Mouse (Mus musculus) midbrain, postnatal 0 days (tissue): ENCODE data around the gene Nlrc5. TPM values are rescaled to one million over a fixed set of nuclear protein-coding genes. Genes with fewer than 3 reads are reported as not detected.

ENCODE experiments used
- ATAC-seq: fragments of 200-750 bp; cut with Nextera tagmentation; 2 replicates; pipeline ENCODE4 v1.8.0; 2017; ENCODE audit warnings: moderate number of reproducible peaks, mild to moderate bottlenecking, moderate TSS enrichment, moderate library complexity; ENCODE audit not compliant: low FRiP score
- DNase-seq: peaks from one replicate; pipeline ENCODE4 v3.0.0-alpha.2; 2015; ENCODE audit warnings: low spot score
- H3K27ac ChIP-seq: fragments of 300-500 bp; sonication (generic); 2 replicates; pipeline ENCODE4 v1.5.1; 2014; ENCODE audit warnings: low read depth, mild to moderate bottlenecking, low read length, mixed read lengths
- H3K27me3 ChIP-seq: fragments of 300-500 bp; sonication (generic); 2 replicates; pipeline ENCODE4 v1.6.1; 2014; ENCODE audit warnings: low read length, control low read depth, mixed read lengths; ENCODE audit not compliant: insufficient read depth
- H3K36me3 ChIP-seq: fragments of 300-500 bp; sonication (generic); 2 replicates; pipeline ENCODE4 v1.6.1; 2014; ENCODE audit warnings: low read length, control low read depth, mixed read lengths; ENCODE audit not compliant: insufficient read depth
- H3K4me1 ChIP-seq: fragments of 300-500 bp; sonication (generic); 2 replicates; pipeline ENCODE4 v1.6.1; 2014; ENCODE audit warnings: mild to moderate bottlenecking, control low read depth, antibody characterized with exemption, low read length, mixed read lengths; ENCODE audit not compliant: insufficient read depth
- H3K4me2 ChIP-seq: fragments of 300-500 bp; sonication (generic); 2 replicates; pipeline ENCODE4 v1.6.1; 2014; ENCODE audit warnings: low read depth, mild to moderate bottlenecking, low read length, mixed read lengths; ENCODE audit not compliant: poor library complexity, severe bottlenecking
- H3K4me3 ChIP-seq: fragments of 300-500 bp; sonication (generic); 2 replicates; pipeline ENCODE4 v1.5.1; 2014; ENCODE audit warnings: low read depth, mild to moderate bottlenecking, low read length, moderate library complexity
- H3K9ac ChIP-seq: fragments of 300-500 bp; sonication (generic); replicated peaks from 2 replicates; pipeline ENCODE4 v1.6.1; 2014; ENCODE audit warnings: mild to moderate bottlenecking, low read length, moderate library complexity, mixed read lengths; ENCODE audit not compliant: poor library complexity, severe bottlenecking
- H3K9me3 ChIP-seq: fragments of 300-500 bp; sonication (generic); 2 replicates; pipeline ENCODE4 v1.6.1; 2016; ENCODE audit warnings: low read length, control low read depth
- CTCF ChIP-seq: IDR thresholded peaks from 2 replicates; pipeline ENCODE4 v1.5.1; 2016; ENCODE audit warnings: antibody characterized with exemption, mild to moderate bottlenecking
- WGBS: fragments of 180-500 bp; shearing (Covaris S2); extraction: QIAGEN DNeasy Blood & Tissue Kit; methylation state at CpG from one replicate; pipeline ENCODE4 v1.1.7; 2014; 5-methylcytosine and 5-hydroxymethylcytosine counted together
- polyA plus RNA-seq: library from polyadenylated mRNA; unstranded; fragments of >200 nt; fragmentation: Nextera tagmentation; extraction: Ambion mirVana; gene quantifications from 2 replicates; pipeline ENCODE4 v1.2.1, GENCODE M21; 2015
- total RNA-seq: library from RNA; depleted of rRNA; stranded (reverse); fragments of >200 nt; gene quantifications from 2 replicates; pipeline ENCODE4 v1.2.3, GENCODE M21; 2014

The Nlrc5 gene
- total and polyA plus RNA-seq, 2 experiments from 2014 or later = 0.22 to 0.63 TPM

GRCm38 (mm10) chr8:94566446-94567158, 132.4 kb downstream of the Nlrc5 start:
- no peaks in the 10 kb centered on the region; the same call in 1 of the 2 replicates for H3K27me3 ChIP-seq
- H3K36me3 ChIP-seq = no peaks in the 10 kb centered on the region
- no peak for DNase-seq
- 33% methylated on average over 15 of the region's 15 CpGs for WGBS
- 0 out of 2 replicates have a peak overlapping the region, but pooled peaks have one; percentile 24 for H3K9ac ChIP-seq
- H3K27ac ChIP-seq = peak overlapping the region; percentile 77
- no peak for TF ChIP-seq CTCF
- no peaks in the 10 kb centered on the region for H3K9me3 ChIP-seq
- H3K4me3 ChIP-seq = no peak overlapping the region
- H3K4me1 ChIP-seq = peaks cover 16% of the 10 kb centered on the region
- ATAC-seq = peak; percentile 27; the same call in 1 of the 2 replicates
- H3K4me2 ChIP-seq = 0 out of 2 replicates have a peak overlapping the region, but pooled peaks have one; percentile 20

GRCm38 (mm10) chr8:94567159-94567849, 133.1 kb downstream of the Nlrc5 start:
- DNase-seq (peak; percentile 89), ATAC-seq (peak; percentile 88; the same call in 1 of the 2 replicates)
- H3K9me3 ChIP-seq = no peaks in the 10 kb centered on the region
- no peaks in the 10 kb centered on the region for H3K36me3 ChIP-seq
- peak overlapping the region; percentile 77 for H3K27ac ChIP-seq
- no peak overlapping the region for H3K9ac ChIP-seq
- 31% methylated on average over 8 of the region's 8 CpGs for WGBS
- H3K27me3 ChIP-seq = no peaks in the 10 kb centered on the region; the same call in 1 of the 2 replicates
- peaks cover 16% of the 10 kb centered on the region for H3K4me1 ChIP-seq
- H3K4me3 ChIP-seq = no peak overlapping the region
- TF ChIP-seq CTCF = peak; percentile 51
- 0 out of 2 replicates have a peak overlapping the region, but pooled peaks have one; percentile 20 for H3K4me2 ChIP-seq

GRCm38 (mm10) chr8:94568098-94568497, 133.9 kb downstream of the Nlrc5 start:
- 88% methylated on average over 8 of the region's 8 CpGs for WGBS
- H3K4me3 ChIP-seq = no peak overlapping the region
- TF ChIP-seq CTCF = no peak
- H3K27me3 ChIP-seq = no peaks in the 10 kb centered on the region; the same call in 1 of the 2 replicates
- H3K9ac ChIP-seq = no peak overlapping the region
- no peaks in the 10 kb centered on the region for H3K9me3 ChIP-seq
- H3K36me3 ChIP-seq = no peaks in the 10 kb centered on the region; the same call in 1 of the 2 replicates
- H3K4me2 ChIP-seq = no peak overlapping the region
- peaks cover 16% of the 10 kb centered on the region for H3K4me1 ChIP-seq
- no peak for DNase-seq
- ATAC-seq = no peak
- peak overlapping the region; percentile 77; the same call in 1 of the 2 replicates for H3K27ac ChIP-seq

GRCm38 (mm10) chr8:94569419-94569818, 135.3 kb downstream of the Nlrc5 start:
- no peaks in the 10 kb centered on the region for H3K9me3 ChIP-seq
- H3K4me1 ChIP-seq = peaks cover 16% of the 10 kb centered on the region
- no peaks in the 10 kb centered on the region for H3K27me3 ChIP-seq
- no peak for TF ChIP-seq CTCF
- no peak overlapping the region for H3K27ac ChIP-seq
- no peak overlapping the region for H3K9ac ChIP-seq
- H3K36me3 ChIP-seq = peaks cover 12% of the 10 kb centered on the region; the same call in 1 of the 2 replicates
- WGBS = 60% methylated on average over 1 of the region's 1 CpGs
- no peak for ATAC-seq
- H3K4me2 ChIP-seq = no peak overlapping the region
- no peak for DNase-seq
- no peak overlapping the region for H3K4me3 ChIP-seq

DNA sequence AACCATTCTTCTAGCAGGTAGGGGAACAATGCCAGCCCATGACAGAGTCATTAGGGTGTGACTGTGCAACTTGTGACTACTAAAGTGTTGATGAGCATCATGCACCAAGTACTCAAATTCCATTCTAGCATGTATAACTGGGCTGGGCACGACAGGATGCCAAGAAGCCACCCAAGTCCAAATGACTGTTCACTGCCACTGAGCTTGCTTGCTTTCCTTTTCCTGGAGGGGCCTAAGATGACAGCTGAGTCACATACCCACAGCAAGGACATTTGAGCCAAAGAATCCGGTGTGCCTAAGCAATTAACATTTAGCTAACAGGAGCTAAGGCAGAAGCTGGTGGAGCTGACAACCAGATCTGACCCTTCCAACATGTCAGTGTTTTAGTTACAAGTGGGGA, 137.7 kb downstream of the Nlrc5 start:
- DNase-seq (no peak), ATAC-seq (no peak)
- Histone ChIP-seq H3K36me3 (peaks cover 35% of the 10 kb centered on the region), H3K9me3 (no peaks in the 10 kb centered on the region), H3K4me3 (no peak overlapping the region), H3K27ac (no peak overlapping the region), H3K4me1 (peaks cover 7% of the 10 kb centered on the region), H3K9ac (no peak overlapping the region), H3K27me3 (no peaks in the 10 kb centered on the region), H3K4me2 (no peak overlapping the region)
- TF ChIP-seq CTCF = no peak
- 85% methylated on average over 2 of the region's 2 CpGs for WGBS
